Mouse (Mus musculus) bone marrow macrophage, adult 2 months (primary cell): ENCODE measurements around the gene Bcl2l11. TPM values are rescaled to one million over a fixed set of nuclear protein-coding genes. Genes with fewer than 3 reads are reported as not detected.
"Not testable (repeated sequence)": the region's sequence is repeated elsewhere in the genome, so short reads cannot be mapped to it uniquely, and the experiment has no call there.

Experiments
- H3K27ac ChIP-seq: 2 replicates; pipeline ENCODE4 v1.5.1; 2012; ENCODE audit warnings: low read depth, low read length; ENCODE audit not compliant: insufficient read depth
- H3K4me1 ChIP-seq: 2 replicates; pipeline ENCODE4 v1.6.1; 2012; ENCODE audit warnings: low read length; ENCODE audit not compliant: control insufficient read depth, insufficient read depth
- H3K4me3 ChIP-seq: 2 replicates; pipeline ENCODE4 v1.5.1; 2012; ENCODE audit warnings: mild to moderate bottlenecking, low read length, moderate library complexity; ENCODE audit not compliant: insufficient read depth
- CTCF ChIP-seq: IDR thresholded peaks from 2 replicates; pipeline ENCODE4 v1.5.1; 2012; ENCODE audit warnings: low read depth, mild to moderate bottlenecking, low read length, moderate library complexity
- POLR2A ChIP-seq: IDR thresholded peaks from 2 replicates; pipeline ENCODE4 v1.6.1; 2012; ENCODE audit warnings: mild to moderate bottlenecking, low read depth, low read length, borderline replicate concordance
- polyA plus RNA-seq: library from polyadenylated mRNA; stranded (reverse); fragments of >200 nt; gene quantifications from 2 replicates; pipeline ENCODE4 v1.2.4, GENCODE M21; 2012; ENCODE audit not compliant: missing spikeins, insufficient read depth, insufficient read length

Bcl2l11 gene
- polyA plus RNA-seq, 1 experiment = 60.5 TPM

- H3K4me3 ChIP-seq = no peak overlapping the region
- peaks cover 10% of the 10 kb centered on the region for H3K4me1 ChIP-seq
- no peak overlapping the region for H3K27ac ChIP-seq
- TF ChIP-seq CTCF (no peak), POLR2A (no peak)
Observed at GRCm38 (mm10) chr2:128087798-128088545, 37.9 kb upstream of the Bcl2l11 start.

- Histone ChIP-seq H3K4me1 (peaks cover 7% of the 10 kb centered on the region), H3K27ac (no peak overlapping the region), H3K4me3 (no peak overlapping the region)
- TF ChIP-seq POLR2A (no peak), CTCF (no peak)
Observed at GRCm38 (mm10) chr2:128090283-128090885, 35.5 kb upstream of the Bcl2l11 start.

GRCm38 (mm10) chr2:128091431-128092369 is 34.1 kb upstream of the Bcl2l11 start:
- TF ChIP-seq CTCF = no peak
- TF ChIP-seq POLR2A = no peak
- no peak overlapping the region for H3K27ac ChIP-seq
- H3K4me1 ChIP-seq = peaks cover 4% of the 10 kb centered on the region; the same call in 1 of the 2 replicates
- H3K4me3 ChIP-seq = no peak overlapping the region

GRCm38 (mm10) chr2:128092451-128092850 is 33.4 kb upstream of the Bcl2l11 start:
- Histone ChIP-seq H3K27ac (no peak overlapping the region), H3K4me3 (no peak overlapping the region), H3K4me1 (peaks cover 4% of the 10 kb centered on the region; the same call in 1 of the 2 replicates)
- TF ChIP-seq POLR2A (no peak), CTCF (no peak)

DNA sequence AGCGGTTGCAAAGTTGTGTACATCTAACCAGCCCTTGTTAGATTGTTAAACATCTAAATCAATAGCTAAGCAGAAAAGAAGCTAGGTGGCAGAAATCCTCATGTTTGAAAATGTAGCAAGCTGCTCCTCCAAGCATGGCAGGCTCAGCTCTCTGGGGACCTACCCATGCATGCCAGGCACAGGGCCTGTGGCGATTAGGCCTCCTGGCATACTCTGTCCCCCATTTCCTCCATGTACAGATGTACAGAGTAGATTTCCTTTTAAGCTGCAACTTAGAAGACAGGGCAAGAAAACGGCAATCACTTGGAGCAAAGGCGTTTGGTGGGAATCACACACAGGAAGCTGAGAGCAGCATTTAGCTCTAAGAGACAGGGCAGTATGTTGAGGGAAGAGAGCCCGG is 31.6 kb upstream of the Bcl2l11 start:
- peaks cover 7% of the 10 kb centered on the region for H3K4me1 ChIP-seq
- no peak overlapping the region for H3K27ac ChIP-seq
- no peak for TF ChIP-seq CTCF
- TF ChIP-seq POLR2A = no peak

DNA sequence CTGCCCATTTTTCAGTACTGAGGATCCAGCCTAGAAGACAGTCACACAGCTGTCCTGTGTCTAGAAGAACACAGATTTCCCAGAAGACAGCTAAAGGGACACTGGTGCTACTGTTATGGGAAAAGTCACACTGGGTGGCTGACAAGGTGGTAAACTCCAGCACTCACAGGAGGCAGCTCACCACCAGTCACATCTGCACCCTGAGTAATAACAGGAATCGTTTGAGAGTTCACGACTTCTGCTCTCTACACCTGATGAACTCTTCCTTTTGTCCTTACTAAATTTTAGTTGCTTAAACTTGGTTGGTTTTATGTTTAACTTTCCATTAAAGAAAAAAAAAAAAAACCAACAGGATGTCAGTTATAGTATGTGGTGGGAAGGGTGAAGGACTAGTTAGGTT is 31.2 kb upstream of the Bcl2l11 start:
- Histone ChIP-seq H3K4me1 (peaks cover 11% of the 10 kb centered on the region), H3K27ac (no peak overlapping the region), H3K4me3 (no peak overlapping the region)
- TF ChIP-seq POLR2A (no peak), CTCF (no peak)

More for the DNA sequence above, 31.6 kb upstream of the Bcl2l11 start:
- no peak overlapping the region for H3K4me3 ChIP-seq

DNA sequence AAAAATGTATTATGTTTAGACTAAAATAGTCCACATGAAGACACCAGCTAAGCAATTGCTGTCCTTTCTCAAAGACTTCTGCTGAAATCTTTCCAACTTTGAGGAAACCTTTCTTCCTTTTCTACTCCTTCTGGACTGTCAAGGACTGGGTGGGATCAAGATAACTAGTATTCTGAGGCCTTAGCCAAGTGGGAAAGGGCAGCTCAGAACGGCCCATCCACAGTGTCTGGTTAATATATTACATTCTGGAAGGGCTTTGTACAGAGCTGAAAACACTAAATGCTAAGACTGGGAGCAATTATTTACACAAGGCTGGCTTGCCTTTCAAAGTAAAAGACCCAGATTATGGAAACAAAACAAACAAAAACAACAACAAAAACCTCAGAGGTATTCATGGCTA is 30.6 kb upstream of the Bcl2l11 start:
- Histone ChIP-seq H3K4me1 (peaks cover 11% of the 10 kb centered on the region), H3K27ac (no peak overlapping the region), H3K4me3 (no peak overlapping the region)
- no peak for TF ChIP-seq CTCF
- TF ChIP-seq POLR2A = no peak

DNA sequence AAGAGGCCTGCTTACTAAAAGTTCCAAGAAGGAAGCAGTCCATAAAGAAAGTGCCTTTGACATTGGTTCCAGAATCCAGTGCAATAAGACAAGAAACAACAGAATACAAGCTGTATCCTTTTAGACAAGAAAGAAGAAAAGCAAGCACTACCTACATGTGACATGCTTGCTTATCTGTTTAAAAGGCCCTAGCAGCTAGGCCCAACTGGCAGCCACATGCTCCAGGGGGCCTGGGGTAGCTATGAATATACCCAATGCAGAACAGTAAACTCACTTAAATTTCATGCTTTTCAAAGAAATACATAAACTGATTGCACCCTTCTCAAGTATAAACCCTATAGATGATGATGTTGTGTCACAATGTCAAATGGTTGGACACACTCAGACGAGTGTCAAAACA is 29.8 kb upstream of the Bcl2l11 start:
- Histone ChIP-seq H3K4me1 (peaks cover 11% of the 10 kb centered on the region), H3K27ac (no peak overlapping the region), H3K4me3 (no peak overlapping the region)
- TF ChIP-seq POLR2A (no peak), CTCF (no peak)

DNA sequence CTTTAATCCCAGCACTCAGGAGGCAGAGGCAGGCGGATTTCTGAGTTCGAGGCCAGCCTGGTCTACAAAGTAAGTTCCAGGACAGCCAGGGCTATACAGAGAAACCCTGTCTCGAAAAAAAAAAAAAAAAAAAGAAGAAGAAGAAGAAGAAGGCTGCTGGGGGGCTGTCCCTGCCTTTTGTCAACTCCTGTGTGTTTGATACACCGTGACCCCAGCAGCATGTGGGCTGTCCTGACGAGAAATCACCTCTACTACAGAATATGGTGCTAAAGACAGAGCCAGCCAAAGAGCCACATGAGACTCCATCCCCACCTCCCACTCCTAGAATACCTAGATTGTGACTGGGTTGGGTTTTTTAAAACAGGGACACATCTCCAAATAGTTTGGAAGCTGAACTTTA is 27.7 kb upstream of the Bcl2l11 start:
- not testable (repeated sequence) for H3K27ac ChIP-seq, H3K4me3 ChIP-seq
- peaks cover 11% of the 10 kb centered on the region for H3K4me1 ChIP-seq

- Histone ChIP-seq H3K4me1 (peaks cover 6% of the 10 kb centered on the region), H3K4me3 (no peak overlapping the region), H3K27ac (no peak overlapping the region)
- TF ChIP-seq CTCF (no peak), POLR2A (no peak)
Observed at GRCm38 (mm10) chr2:128102086-128102485, 23.8 kb upstream of the Bcl2l11 start.
